Mouse (Mus musculus) thymus, adult 2 months (tissue): ENCODE measurements around the gene Atp6v0c.

Experiments used
- CTCF ChIP-seq: fragments of 200-500 bp; IDR thresholded peaks from 2 replicates; pipeline ENCODE4 v1.5.1; 2012; ENCODE audit warnings: mild to moderate bottlenecking, control low read depth, low read length, moderate library complexity, borderline replicate concordance; ENCODE audit not compliant: control insufficient read depth, poor library complexity, insufficient read depth; ENCODE audit errors: extremely low read depth
- POLR2A ChIP-seq: fragments of 200-500 bp; IDR thresholded peaks from 2 replicates; pipeline ENCODE4 v1.6.1; 2012; ENCODE audit warnings: mild to moderate bottlenecking, low read length, control low read depth, moderate library complexity; ENCODE audit not compliant: control insufficient read depth, poor library complexity, insufficient read depth; ENCODE audit errors: extremely low read depth

GRCm38 (mm10) chr17:24190934-24191333 is 21.4 kb upstream of the Atp6v0c start:
- TF ChIP-seq POLR2A (no peak), CTCF (no peak)
